20 mouse cellular contexts compared by ENCODE assay signal in the genomic region with DNA sequence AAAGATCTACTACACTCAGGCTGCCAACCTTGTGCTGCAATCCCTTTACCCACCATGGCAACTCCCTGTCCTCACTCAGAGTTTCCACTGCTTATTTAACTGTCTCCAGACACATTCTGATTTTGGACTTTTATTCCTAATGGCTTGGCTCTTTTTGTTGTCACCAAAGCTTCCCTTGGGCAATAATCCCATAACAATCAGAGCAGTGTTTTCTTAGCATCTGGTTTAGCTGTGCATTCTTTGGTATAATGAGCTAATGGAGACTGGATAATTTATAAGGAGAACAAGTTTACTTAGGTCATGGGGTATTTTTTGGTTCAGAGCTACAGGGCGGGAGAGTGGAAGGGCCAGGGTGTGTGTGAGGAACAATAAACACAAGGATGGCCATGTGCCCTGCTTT.
"Had no signal": no experiment of that assay in that cellular context is flagged by ENCODE, and none has a peak within 500 bp of the region (broad histone marks: within the 10 kb centered on the region; RNA-seq: fewer than 3 reads in every experiment).

No protein-coding gene starts in this region.

- H3K4me3 ChIP-seq: heart, embryonic 10.5 days; heart, embryonic 12.5 days; hindbrain, embryonic 13.5 days; hindbrain, embryonic 15.5 days; kidney, embryonic 15.5 days; limb, embryonic 13.5 days; limb, embryonic 15.5 days; liver, embryonic 12.5 days had no signal

- DNase-seq: gastrocnemius, postnatal 10 days; heart, postnatal 10 days; kidney, adult 11 months; kidney, adult 2 months; kidney, adult 9 months; kidney, postnatal 14 days; kidney, postnatal 36 days; layer of hippocampus, postnatal 36 days; left cerebral cortex, postnatal 4 days had no signal

- H3K27ac ChIP-seq: heart, embryonic 10.5 days; hindbrain, embryonic 13.5 days; hindbrain, embryonic 15.5 days; hindbrain, postnatal 0 days; kidney, embryonic 15.5 days; kidney, postnatal 0 days; limb, embryonic 13.5 days; limb, embryonic 15.5 days; liver, embryonic 12.5 days; liver, embryonic 14.5 days had no signal
